Mouse (Mus musculus): ENCODE measurements around the gene P3h3. TPM values are rescaled to one million over a fixed set of nuclear protein-coding genes. Genes with fewer than 3 reads are reported as not detected.

The P3h3 gene
- polyA plus RNA-seq (2011; ENCODE audit: insufficient read depth, insufficient read length, low replicate concordance, missing spikeins) = 0.59 and 2.7 TPM in 2 replicates

DNA sequence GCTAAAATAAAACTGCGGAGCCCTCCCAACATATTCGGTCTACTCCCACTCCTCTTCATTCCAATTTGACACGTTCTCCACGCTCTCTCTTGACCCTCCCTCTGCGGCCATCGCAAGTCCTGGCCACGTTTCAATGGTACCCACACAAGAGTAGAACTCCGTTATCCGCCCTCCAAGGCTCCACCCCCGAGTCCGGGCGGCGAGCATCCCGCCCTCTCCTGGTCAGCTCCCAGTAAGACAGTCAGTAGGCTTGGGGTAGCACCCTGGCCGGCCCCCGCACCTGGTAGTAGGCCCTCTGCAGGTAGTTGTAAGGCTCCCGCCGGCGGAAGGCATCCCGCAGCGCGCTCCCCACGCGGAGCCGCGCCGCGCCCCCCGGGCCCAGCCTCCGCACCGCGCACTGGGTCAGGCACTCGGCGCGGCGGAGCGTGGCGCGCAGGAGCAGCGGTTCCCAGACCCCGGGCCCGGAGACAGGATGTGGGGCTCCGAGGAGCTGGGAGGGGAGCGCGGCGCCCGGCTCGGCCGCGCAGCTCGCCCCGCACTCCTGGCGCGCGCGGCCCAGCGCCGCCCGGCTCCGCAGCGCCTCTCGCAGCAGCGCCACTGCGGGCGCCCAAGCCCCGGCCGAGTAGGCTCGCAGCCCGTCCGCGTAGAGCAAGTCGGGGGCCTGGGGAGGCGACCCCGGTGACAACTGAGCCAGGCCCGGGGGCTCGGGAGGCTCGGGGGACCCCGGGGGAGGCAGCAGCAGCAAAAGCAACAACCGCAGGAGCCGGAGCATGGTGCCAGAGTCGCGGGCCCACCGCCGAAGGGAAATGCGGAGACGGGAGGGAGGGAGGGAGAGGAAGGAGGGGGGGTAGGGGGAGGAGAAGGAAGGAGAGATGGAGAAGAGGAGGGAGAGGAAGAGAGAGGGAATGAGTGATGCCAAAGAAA, at the start of gene P3h3:
Gene P3h3, minus strand, starts transcription at position 837 of the 924 bp plus-strand sequence.
- WGBS = 1% methylated on average over 82 of the region's 86 CpGs
- H3K27ac ChIP-seq (ENCODE audit: control insufficient read depth, insufficient read depth, low read depth, low read length, poor library complexity) = no peak within 1 kb of the TSS

DNA sequence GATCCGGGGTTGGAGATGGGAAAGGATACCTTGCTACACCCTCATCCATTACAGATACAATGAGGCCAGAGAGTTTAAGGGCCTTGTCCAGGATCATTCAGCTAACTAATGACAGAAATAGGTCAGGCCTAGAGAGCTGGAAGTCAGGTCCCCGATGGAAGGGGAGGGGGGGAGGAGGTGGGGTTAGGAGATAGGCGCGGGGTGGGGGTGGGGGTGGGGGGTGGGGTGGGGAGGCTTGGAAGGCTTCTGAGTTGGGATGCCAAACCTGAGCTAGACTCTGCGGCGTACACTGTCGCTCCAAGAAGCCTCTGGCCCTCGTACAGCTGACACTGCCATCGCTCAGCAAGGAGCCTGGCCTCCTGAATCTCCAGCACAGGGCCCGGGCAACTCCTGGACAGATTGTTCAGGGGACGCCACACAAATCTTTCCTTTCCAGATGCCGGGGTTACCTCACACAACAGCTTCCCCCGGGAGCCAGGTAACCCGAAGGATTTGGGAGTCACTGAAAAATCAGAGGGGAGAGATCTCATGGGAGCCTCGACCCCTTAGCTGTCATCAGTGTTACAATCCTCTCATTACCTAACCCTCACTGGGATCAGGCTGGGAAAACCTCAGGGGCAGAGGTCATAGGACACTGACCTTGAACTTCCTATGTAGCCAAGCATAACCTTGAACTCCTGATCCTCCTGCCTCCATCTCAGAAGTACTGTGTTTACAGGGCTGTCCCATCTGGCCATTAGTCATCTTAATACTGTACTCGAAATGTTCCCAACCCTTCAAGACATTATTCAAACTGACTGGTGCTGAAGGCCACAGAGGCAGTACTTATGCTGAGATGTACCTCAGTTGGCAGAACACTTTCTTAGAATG, 47.7 kb upstream of the P3h3 start:
- no peak overlapping the region for H3K4me3 ChIP-seq (replicated peaks; ENCODE audit: control insufficient read depth, low read depth, low read length)
- TF ChIP-seq CTCF (IDR thresholded peaks at IDR 0.05; ENCODE audit: control insufficient read depth, insufficient read depth, low read length) (no peak), POLR2A (IDR thresholded peaks at IDR 0.05; ENCODE audit: borderline replicate concordance, control insufficient read depth, low read depth, low read length) (no peak)
- WGBS = 82% methylated on average over 14 of the region's 16 CpGs
- peaks cover 2% of the 10 kb centered on the region for H3K4me1 ChIP-seq (ENCODE audit: control insufficient read depth, insufficient read depth, low read length)
- no peak overlapping the region for H3K27ac ChIP-seq (ENCODE audit: control insufficient read depth, insufficient read depth, low read depth, low read length, poor library complexity)

More for the DNA sequence above, at the start of gene P3h3:
- TF ChIP-seq CTCF (IDR thresholded peaks at IDR 0.05; ENCODE audit: control insufficient read depth, insufficient read depth, low read length) (peak; percentile 47; the same call in 1 of the 2 replicates), POLR2A (IDR thresholded peaks at IDR 0.05; ENCODE audit: borderline replicate concordance, control insufficient read depth, low read depth, low read length) (no peak)
- H3K4me1 ChIP-seq (ENCODE audit: control insufficient read depth, insufficient read depth, low read length) = no peaks in the 10 kb centered on the region
- H3K4me3 ChIP-seq (replicated peaks; ENCODE audit: control insufficient read depth, low read depth, low read length) = peak within 1 kb of the TSS; percentile 5

DNA sequence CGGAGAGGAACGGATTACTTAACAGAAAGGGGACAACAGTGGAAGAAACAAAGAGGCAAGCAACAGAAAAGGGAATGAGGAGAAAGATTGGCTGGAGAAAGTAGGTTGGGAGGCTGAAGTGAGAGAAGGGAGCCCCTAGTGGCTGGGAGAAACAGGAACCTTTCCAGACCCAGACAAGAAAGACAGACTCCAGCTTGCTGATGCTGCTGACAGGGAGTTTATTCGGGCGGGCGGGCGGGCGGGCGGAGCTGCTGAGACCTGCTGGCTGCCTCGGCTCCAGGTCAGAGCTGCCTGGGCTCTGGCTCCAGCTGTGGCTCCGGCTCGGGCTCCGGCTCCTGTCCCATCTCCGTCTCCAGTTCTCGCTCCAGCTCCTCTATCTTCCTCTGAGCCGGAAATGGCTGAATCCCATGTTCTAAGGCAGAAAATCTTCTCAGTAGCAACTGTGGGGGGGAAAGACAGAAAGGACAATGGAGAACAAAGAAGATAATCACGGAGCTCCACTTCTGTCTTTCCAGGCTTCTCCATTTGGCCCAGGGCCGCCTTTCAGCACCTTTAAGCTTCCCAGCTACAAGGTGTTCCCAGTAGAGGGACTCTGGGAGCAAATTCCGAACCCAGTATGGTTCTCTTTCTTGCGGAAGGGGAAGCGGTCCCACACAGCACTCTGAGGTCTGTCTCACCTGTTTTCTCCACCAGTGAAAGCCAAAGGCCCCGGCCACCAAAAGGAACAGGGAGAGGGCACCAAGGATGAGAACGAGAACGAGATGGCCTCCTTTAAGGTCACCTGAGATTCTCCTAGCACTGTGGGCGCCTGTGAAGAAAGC, 46.8 kb upstream of the P3h3 start:
- peaks cover 2% of the 10 kb centered on the region for H3K4me1 ChIP-seq (ENCODE audit: control insufficient read depth, insufficient read depth, low read length)
- WGBS = 39% methylated on average over 24 of the region's 24 CpGs
- peak overlapping the region; percentile 11; the same call in 1 of the 2 replicates for H3K27ac ChIP-seq (ENCODE audit: control insufficient read depth, insufficient read depth, low read depth, low read length, poor library complexity)
- peak overlapping the region; percentile 67 for H3K4me3 ChIP-seq (replicated peaks; ENCODE audit: control insufficient read depth, low read depth, low read length)
- TF ChIP-seq CTCF (IDR thresholded peaks at IDR 0.05; ENCODE audit: control insufficient read depth, insufficient read depth, low read length) (peak; percentile 60), POLR2A (IDR thresholded peaks at IDR 0.05; ENCODE audit: borderline replicate concordance, control insufficient read depth, low read depth, low read length) (no peak)

DNA sequence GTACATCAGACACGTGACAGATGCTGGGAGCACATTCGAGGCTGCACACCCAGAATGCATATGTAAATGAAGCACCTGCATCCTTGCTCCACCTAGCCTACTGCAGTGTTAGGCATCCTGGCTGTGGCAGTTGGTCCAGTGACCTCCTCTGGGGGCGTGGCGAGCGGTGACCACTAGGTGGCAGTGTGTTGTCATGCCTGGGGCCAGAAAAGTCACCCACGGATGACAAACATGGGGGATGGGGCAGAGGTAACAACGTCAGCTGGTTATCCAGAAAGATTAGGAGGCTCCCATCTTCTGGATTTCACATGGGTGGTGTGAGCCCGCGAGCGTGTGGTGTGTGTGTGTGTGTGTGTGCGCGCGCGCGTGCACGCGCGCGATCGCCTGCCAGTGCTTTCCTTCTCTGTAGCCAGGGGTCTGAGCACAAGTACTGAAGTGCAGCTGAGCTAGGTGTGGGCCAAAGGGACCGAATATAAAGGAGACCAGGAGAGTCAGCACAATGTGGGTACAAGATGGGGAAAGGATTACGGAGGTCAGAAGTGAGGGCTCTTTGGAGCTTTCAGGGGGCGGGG, 46.1 kb upstream of the P3h3 start:
- peak; percentile 97 for TF ChIP-seq CTCF (IDR thresholded peaks at IDR 0.05; ENCODE audit: control insufficient read depth, insufficient read depth, low read length)
- TF ChIP-seq POLR2A (IDR thresholded peaks at IDR 0.05; ENCODE audit: borderline replicate concordance, control insufficient read depth, low read depth, low read length) = no peak
- Histone ChIP-seq H3K4me3 (replicated peaks; ENCODE audit: control insufficient read depth, low read depth, low read length) (peak overlapping the region; percentile 67), H3K27ac (ENCODE audit: control insufficient read depth, insufficient read depth, low read depth, low read length, poor library complexity) (peak overlapping the region; percentile 11), H3K4me1 (ENCODE audit: control insufficient read depth, insufficient read depth, low read length) (peaks cover 2% of the 10 kb centered on the region)
- WGBS = under 1% methylated on average over 23 of the region's 23 CpGs

DNA sequence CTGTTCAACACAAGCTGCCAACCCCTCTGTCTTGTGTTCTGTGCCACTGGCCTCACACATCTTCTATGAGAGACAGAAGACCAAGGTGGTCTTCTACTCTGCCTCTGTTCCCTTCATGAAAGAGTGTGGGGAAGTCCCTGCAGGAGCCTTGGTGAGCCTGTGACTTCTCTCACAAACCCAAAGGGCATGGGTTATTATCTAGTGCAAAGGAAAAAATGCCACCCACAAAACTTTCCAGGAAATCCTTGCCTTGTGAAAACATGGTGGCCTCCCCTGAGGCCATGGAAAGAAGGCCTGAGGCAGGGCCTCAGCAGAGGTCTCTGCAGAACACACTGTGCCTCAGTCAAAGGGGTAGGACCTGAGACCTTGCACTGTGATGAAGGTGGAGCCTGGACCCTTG, 44.3 kb upstream of the P3h3 start:
- no peak for TF ChIP-seq POLR2A (IDR thresholded peaks at IDR 0.05; ENCODE audit: borderline replicate concordance, control insufficient read depth, low read depth, low read length)
- TF ChIP-seq CTCF (IDR thresholded peaks at IDR 0.05; ENCODE audit: control insufficient read depth, insufficient read depth, low read length) = no peak
- H3K4me1 ChIP-seq (ENCODE audit: control insufficient read depth, insufficient read depth, low read length) = peaks cover 2% of the 10 kb centered on the region; the same call in 1 of the 2 replicates
- no peak overlapping the region for H3K4me3 ChIP-seq (replicated peaks; ENCODE audit: control insufficient read depth, low read depth, low read length)
- H3K27ac ChIP-seq (ENCODE audit: control insufficient read depth, insufficient read depth, low read depth, low read length, poor library complexity) = no peak overlapping the region

DNA sequence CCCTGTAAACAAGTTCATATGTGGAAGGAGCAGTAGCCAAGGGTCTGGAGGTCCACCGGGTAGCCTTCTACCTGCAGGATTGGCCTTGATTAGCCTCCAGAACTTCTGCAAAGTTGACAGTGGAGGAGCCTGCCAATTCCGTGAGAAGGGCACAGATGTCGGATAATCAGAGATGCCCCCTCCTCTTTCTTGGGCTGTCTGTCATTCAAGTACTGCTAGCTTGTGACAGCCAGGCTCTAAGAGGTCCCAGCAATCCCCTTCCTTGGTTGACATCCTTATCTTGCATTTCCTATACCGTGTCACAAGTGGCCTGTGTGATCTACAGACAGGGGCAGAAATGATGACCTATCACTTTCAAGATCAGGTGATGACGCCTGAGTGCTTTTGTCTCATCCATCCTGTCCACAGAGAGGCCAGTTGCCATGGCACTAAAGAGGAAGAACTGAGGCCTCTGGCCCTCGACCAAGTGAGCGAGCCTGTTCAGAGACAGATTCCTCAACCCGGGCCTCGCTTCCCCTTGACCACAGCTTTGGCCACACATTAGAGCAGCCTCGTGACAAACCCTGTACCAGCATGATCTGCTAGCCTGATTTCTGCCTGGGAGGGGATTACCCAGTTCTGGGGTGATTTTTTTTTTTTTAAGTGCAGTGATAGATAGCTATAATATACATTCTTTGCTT, 43.4 kb upstream of the P3h3 start:
- H3K27ac ChIP-seq (ENCODE audit: control insufficient read depth, insufficient read depth, low read depth, low read length, poor library complexity) = 0 out of 2 replicates have a peak overlapping the region, but pooled peaks have one; percentile 40
- H3K4me1 ChIP-seq (ENCODE audit: control insufficient read depth, insufficient read depth, low read length) = peaks cover 2% of the 10 kb centered on the region; the same call in 1 of the 2 replicates
- WGBS = 29% methylated on average over 10 of the region's 10 CpGs
- TF ChIP-seq POLR2A (IDR thresholded peaks at IDR 0.05; ENCODE audit: borderline replicate concordance, control insufficient read depth, low read depth, low read length) = no peak
- no peak for TF ChIP-seq CTCF (IDR thresholded peaks at IDR 0.05; ENCODE audit: control insufficient read depth, insufficient read depth, low read length)
- no peak overlapping the region for H3K4me3 ChIP-seq (replicated peaks; ENCODE audit: control insufficient read depth, low read depth, low read length)
